Mouse (Mus musculus): ENCODE data around the gene Ddx27. TPM values are rescaled to one million over a fixed set of nuclear protein-coding genes. Genes with fewer than 3 reads are reported as not detected.

Ddx27 gene
- total RNA-seq, 1 experiment from 2014 or later = 90.5 TPM

- no peak for ATAC-seq (replicated peaks; ENCODE audit: insufficient number of reproducible peaks, low FRiP score, low TSS enrichment, poor library complexity, severe bottlenecking)
These were observed 45.0 kb downstream of the Ddx27 start for GRCm38 (mm10) chr2:167059960-167060359.

GRCm38 (mm10) chr2:167060360-167060759, 45.4 kb downstream of the Ddx27 start:
- ATAC-seq (replicated peaks; ENCODE audit: insufficient number of reproducible peaks, low FRiP score, low TSS enrichment, poor library complexity, severe bottlenecking) = no peak

- no peak for ATAC-seq (replicated peaks; ENCODE audit: insufficient number of reproducible peaks, low FRiP score, low TSS enrichment, poor library complexity, severe bottlenecking)
These were observed 45.8 kb downstream of the Ddx27 start for GRCm38 (mm10) chr2:167060761-167061160.

- no peak for ATAC-seq (replicated peaks; ENCODE audit: insufficient number of reproducible peaks, low FRiP score, low TSS enrichment, poor library complexity, severe bottlenecking)
These were observed 46.5 kb downstream of the Ddx27 start for GRCm38 (mm10) chr2:167061381-167062034.

- peak; percentile 75 for ATAC-seq (replicated peaks; ENCODE audit: insufficient number of reproducible peaks, low FRiP score, low TSS enrichment, poor library complexity, severe bottlenecking)
These were observed 47.5 kb downstream of the Ddx27 start for GRCm38 (mm10) chr2:167062497-167062911.

- ATAC-seq (replicated peaks; ENCODE audit: insufficient number of reproducible peaks, low FRiP score, low TSS enrichment, poor library complexity, severe bottlenecking) = peak; percentile 82
These were observed 48.2 kb downstream of the Ddx27 start, which contains the start of gene Znfx1 for GRCm38 (mm10) chr2:167062965-167063880. Gene Znfx1 (minus strand): TSS chr2:167063015.

- no peak for ATAC-seq (replicated peaks; ENCODE audit: insufficient number of reproducible peaks, low FRiP score, low TSS enrichment, poor library complexity, severe bottlenecking)
These were observed 49.0 kb downstream of the Ddx27 start for GRCm38 (mm10) chr2:167063906-167064496.

- ATAC-seq (replicated peaks; ENCODE audit: insufficient number of reproducible peaks, low FRiP score, low TSS enrichment, poor library complexity, severe bottlenecking) = no peak
These were observed 49.8 kb downstream of the Ddx27 start for GRCm38 (mm10) chr2:167064601-167065295.

- ATAC-seq (replicated peaks; ENCODE audit: insufficient number of reproducible peaks, low FRiP score, low TSS enrichment, poor library complexity, severe bottlenecking) = no peak
These were observed 51.0 kb downstream of the Ddx27 start for GRCm38 (mm10) chr2:167066031-167066430.

- ATAC-seq (replicated peaks; ENCODE audit: insufficient number of reproducible peaks, low FRiP score, low TSS enrichment, poor library complexity, severe bottlenecking) = no peak
These were observed 51.8 kb downstream of the Ddx27 start for GRCm38 (mm10) chr2:167066528-167067516.

- ATAC-seq (replicated peaks; ENCODE audit: insufficient number of reproducible peaks, low FRiP score, low TSS enrichment, poor library complexity, severe bottlenecking) = no peak
These were observed 52.6 kb downstream of the Ddx27 start for GRCm38 (mm10) chr2:167067575-167067974.

GRCm38 (mm10) chr2:167070341-167070740, 55.3 kb downstream of the Ddx27 start:
- ATAC-seq (replicated peaks; ENCODE audit: insufficient number of reproducible peaks, low FRiP score, low TSS enrichment, poor library complexity, severe bottlenecking) = no peak

- no peak for ATAC-seq (replicated peaks; ENCODE audit: insufficient number of reproducible peaks, low FRiP score, low TSS enrichment, poor library complexity, severe bottlenecking)
These were observed 56.3 kb downstream of the Ddx27 start for GRCm38 (mm10) chr2:167071266-167071640.

GRCm38 (mm10) chr2:167071641-167072601, 56.9 kb downstream of the Ddx27 start:
- peak; percentile 89 for ATAC-seq (replicated peaks; ENCODE audit: insufficient number of reproducible peaks, low FRiP score, low TSS enrichment, poor library complexity, severe bottlenecking)

- no peak for ATAC-seq (replicated peaks; ENCODE audit: insufficient number of reproducible peaks, low FRiP score, low TSS enrichment, poor library complexity, severe bottlenecking)
These were observed 59.6 kb downstream of the Ddx27 start for GRCm38 (mm10) chr2:167074587-167074986.

- no peak for ATAC-seq (replicated peaks; ENCODE audit: insufficient number of reproducible peaks, low FRiP score, low TSS enrichment, poor library complexity, severe bottlenecking)
These were observed 61.4 kb downstream of the Ddx27 start for GRCm38 (mm10) chr2:167076352-167076751.

GRCm38 (mm10) chr2:167076759-167077158, 61.8 kb downstream of the Ddx27 start:
- ATAC-seq (replicated peaks; ENCODE audit: insufficient number of reproducible peaks, low FRiP score, low TSS enrichment, poor library complexity, severe bottlenecking) = no peak

Data from monocyte, adult 5-6 weeks (primary cell).